Mouse (Mus musculus): ENCODE results near the gene Becn1.

Becn1 gene

DNA sequence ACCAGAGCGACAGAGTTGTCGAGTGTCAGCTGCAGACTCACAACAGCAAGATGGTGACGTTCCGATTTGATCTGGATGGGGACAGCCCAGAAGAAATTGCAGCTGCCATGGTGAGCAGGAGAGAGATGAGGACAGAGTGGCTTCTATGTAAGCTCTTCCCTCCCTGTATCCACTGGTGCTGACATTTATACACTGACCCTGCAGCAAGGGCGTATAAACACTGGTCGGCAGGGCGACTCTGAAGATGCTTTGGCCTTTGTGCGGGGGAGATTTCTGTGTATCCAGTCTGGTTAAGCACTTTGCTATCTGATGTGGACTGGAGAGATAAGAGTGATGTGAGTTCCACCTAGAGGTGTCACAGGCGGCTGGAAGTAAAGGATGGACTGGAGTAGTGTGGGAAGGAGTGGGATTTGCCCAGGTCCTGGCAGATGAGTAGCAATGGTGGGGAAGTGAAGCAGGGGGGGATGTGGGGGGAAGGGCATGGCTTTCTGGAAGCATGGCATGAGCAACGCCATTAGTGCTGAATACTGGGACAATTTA, 32.4 kb downstream of the Becn1 start:
- no peak for DNase-seq (ENCODE audit: low spot score)

DNA sequence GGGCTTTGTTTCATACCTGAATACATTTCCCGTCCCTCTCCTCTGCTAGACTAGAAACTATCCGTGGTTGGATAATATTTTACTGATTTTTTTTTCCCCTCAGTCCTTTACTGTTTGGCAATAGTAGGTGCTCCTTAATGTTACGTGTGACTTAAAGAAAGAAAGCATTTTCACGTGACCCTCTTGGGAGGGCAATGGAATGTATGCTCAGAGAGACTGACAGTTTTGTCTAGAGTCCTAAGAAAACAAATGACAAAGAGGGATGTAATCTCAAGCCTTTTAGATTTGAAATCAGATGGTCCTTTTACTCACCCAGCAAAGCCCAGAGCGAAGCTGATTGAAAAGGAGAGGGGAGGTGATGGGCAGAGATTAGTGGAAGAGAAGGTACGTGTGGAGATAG, 36.2 kb downstream of the Becn1 start:
- DNase-seq (ENCODE audit: low spot score), result no peak

GRCm38 (mm10) chr11:101264954-101265471, 37.1 kb downstream of the Becn1 start:
- DNase-seq (ENCODE audit: low spot score), result no peak

- DNase-seq (ENCODE audit: low spot score), result no peak
These were observed 38.2 kb downstream of the Becn1 start for GRCm38 (mm10) chr11:101263989-101264280.

GRCm38 (mm10) chr11:101263138-101263988, 38.7 kb downstream of the Becn1 start:
- DNase-seq (ENCODE audit: low spot score), result no peak

DNA sequence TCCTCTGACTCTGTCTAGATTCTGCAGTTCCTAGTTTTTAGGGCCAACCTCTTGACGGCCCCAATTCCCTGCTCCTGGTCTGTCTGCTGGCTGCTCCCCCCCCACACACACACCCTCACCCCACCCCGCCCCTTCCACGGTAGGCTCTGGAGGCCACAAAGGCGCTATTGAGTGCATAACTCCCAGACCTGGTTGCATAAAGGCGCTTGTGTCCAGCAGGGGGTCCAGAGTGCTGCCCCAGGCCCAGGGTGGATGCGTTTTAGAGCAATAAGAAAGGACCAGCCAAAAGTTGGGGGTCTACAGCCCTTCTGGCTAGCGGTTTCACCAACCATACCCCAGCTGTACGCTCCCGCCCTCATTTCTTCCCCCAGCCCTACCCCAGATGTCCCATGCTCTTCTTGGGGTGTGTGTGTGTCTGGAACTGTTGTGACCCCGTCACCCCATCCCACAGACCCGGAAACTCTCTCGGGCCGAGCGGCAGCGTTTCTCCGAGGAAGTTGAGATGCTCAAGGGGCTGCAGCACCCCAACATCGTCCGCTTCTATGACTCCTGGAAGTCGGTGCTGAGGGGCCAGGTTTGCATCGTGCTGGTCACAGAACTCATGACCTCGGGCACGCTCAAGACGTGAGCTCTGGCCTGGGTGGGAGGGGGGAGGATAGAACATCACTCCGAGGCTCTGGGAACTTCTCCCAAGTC, 39.7 kb downstream of the Becn1 start:
- no peak for DNase-seq (ENCODE audit: low spot score)

- DNase-seq (ENCODE audit: low spot score), result no peak
These were observed 41.2 kb downstream of the Becn1 start for GRCm38 (mm10) chr11:101260826-101261380.

GRCm38 (mm10) chr11:101259948-101260825, 41.9 kb downstream of the Becn1 start, which contains the start of gene Wnk4:
Gene Wnk4 (plus strand): TSS chr11:101260567.
- peak; percentile 72 for DNase-seq (ENCODE audit: low spot score)

DNA sequence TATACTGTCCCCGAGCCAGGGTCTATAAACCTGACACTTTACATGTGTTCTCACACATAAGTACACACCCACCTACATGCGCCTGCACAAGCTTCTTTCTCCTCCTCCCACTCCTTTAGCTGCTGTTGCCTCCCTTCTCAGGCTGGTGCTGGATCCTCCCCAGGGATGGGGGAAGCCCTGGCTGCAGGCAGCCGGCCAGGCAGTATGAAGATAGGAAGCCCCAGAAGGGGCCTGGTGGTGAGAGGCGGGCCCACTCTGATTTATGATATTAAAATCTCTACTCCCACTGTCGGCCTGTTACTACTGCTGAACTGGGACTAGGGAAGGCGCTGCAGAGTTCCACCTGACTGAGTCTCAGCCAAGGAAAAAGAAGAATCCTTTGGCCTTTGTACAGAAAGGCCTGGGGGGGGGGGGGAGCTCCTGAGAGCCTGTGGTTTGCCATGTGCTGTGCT, 42.8 kb downstream of the Becn1 start:
- DNase-seq (ENCODE audit: low spot score), result no peak

DNA sequence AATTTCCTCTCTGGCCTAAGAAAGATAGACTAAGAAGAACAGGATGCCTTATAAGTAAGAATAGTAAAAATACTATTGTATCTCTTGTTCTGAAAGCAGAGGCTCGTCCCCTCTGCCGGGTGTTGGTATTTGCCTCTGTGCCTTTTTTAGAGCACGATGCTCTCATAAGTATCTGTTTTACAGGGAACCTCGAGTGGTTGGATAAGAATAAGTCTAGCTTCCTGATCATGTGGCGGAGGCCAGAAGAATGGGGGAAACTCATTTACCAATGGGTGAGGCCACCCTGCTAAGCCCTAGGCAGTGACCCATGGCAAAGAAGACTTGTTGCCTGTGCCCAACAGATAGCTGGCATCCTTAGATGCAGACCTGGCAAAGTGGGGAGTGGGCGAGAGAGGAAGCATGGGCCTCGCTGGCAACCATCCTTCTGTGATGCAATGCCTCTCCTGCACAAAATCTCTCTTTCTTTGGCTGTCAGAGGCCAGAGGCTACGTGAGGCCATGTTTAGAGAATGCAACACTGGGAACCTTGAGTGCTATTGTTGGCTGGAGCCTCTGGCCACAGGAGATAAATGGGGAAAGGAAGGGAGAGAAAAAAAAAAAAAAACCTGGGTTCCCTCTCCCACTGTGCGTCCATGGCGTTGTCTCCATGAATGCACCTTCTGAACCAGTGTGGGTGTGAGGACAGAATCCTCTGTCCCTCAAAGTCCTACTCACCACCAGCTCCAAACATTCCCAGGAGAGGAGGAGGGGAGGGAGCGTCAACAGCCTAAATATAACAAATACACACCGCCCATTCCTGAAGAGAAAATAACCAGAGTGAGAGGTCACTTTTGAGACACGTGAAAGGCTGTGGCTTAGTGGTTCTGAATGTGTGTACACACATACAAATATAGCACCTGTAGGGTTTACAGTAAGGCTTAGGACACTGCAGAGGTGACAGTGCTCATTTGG, 46.0 kb downstream of the Becn1 start:
- no peak for DNase-seq (ENCODE audit: low spot score)

- peak; percentile 77 for DNase-seq (ENCODE audit: low spot score)
These were observed 48.3 kb downstream of the Becn1 start, which contains the start of gene Vps25 for GRCm38 (mm10) chr11:101253613-101254389. Gene Vps25 (plus strand): TSS chr11:101253707.

DNA sequence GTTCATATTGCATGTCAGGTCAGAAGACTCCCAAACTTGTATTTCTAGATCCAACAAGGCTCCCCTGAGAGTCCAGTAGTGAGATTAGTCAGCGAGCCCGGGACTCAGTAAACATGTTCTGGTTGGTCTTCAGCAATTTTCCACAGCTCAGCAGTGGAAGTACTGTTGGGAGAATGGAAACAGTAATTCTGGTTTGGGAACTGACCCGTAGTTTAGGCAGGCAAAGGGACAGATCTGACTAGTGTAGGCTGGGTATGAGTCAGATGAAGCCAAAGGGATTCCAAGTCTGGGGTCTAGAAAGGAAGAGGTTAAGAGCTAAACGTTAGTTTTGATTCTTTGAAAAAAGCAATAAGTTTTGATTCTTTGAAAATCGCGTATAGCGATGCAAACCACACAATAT, 49.1 kb downstream of the Becn1 start:
- DNase-seq (ENCODE audit: low spot score), result peak; percentile 19

DNA sequence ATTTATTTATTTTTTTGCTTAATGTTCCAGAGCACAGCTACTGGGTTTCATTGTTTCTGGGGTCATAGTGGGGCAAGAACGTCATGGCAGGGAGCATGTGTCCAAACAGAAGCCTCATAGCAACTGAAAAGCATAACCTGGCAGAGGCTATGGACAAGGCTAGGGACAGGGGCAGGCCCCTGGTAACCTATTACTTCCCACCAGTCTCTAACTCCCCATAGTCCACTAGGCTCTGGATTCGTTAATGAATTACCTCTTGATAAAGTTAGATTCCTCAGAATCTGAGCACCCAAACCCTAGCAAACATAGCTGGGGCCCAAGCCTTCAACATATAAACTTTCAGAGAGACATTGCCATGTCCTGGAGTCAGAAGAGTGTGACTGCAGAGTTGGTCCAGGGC, 51.1 kb downstream of the Becn1 start:
- DNase-seq (ENCODE audit: low spot score), result no peak

GRCm38 (mm10) chr11:101248258-101248994, 53.7 kb downstream of the Becn1 start:
- no peak for DNase-seq (ENCODE audit: low spot score)

DNA sequence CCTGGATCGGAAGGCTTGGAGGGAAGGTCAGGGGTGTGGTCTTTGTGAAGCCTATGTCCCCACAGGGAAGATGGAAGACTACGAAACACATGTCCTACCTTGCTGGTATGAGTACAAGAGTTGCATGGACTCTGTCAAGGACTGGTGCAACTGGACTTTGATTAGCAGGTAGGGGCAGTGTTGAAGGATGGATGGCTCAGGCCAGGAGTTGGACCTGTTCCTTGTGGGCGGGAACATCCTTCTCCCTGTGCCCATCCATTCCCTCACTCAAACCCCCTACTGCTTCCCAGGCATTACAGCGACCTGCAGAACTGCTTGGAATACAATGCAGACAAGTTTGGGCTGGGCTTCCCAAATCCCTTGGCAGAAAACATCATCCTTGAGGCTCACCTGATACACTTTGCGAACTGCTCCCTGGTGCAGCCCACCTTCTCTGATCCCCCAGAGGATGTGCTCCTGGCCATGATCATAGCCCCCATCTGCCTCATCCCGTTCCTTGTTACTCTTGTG, 54.5 kb downstream of the Becn1 start:
- no peak for DNase-seq (ENCODE audit: low spot score)

DNA sequence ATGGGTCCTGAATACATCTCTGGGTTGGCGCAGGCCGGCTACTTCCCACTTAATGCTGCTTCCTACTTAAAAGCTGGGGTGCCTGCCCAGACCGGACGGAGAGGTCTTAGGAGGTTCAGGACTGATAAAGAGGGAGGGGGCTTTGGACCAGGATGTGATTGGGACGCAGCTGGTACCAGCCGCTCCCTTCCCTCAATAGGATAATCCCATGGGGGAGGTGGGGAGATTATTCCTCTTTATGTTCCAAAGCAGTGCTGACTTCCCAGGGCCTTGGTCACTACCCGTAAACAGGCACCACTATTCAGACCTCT, 55.4 kb downstream of the Becn1 start:
- no peak for DNase-seq (ENCODE audit: low spot score)

GRCm38 (mm10) chr11:101245855-101246701, 56.0 kb downstream of the Becn1 start, which contains the start of gene Ramp2:
Gene Ramp2 (plus strand): TSS chr11:101246028.
- no peak for DNase-seq (ENCODE audit: low spot score)

- DNase-seq (ENCODE audit: low spot score), result no peak
These were observed 57.0 kb downstream of the Becn1 start for GRCm38 (mm10) chr11:101245071-101245470.

Measured in spleen, adult 12 weeks (tissue).